ENCODE assay signal across 10 mouse cellular contexts in genomic region chr2:132135876-132136637, GRCm38 (mm10). TPM values are rescaled to one million over a fixed set of nuclear protein-coding genes. Genes with fewer than 3 reads are reported as not detected.
DNase-seq lines count a peak whose midpoint lies in the region; ATAC-seq and TF ChIP-seq lines count a peak whose summit lies in the region.
"Had no signal": no experiment of that assay in that cellular context is flagged by ENCODE, and none has a peak within 500 bp of the region (broad histone marks: within the 10 kb centered on the region; RNA-seq: fewer than 3 reads in every experiment).

No protein-coding gene starts in this region.

- in situ Hi-C loops in Patski (cut with MboI; ENCODE audit: low pct_unique_long_range_greater_than_20kb) = loop anchor here (5.0 kb wide), 1 partner anchor 106 kb away; no protein-coding TSS in a partner anchor

- no peak overlapping the region for H3K27ac ChIP-seq in liver, embryonic 11.5 days (ENCODE audit: low read depth, low read length)
- H3K27ac ChIP-seq: embryonic facial prominence, embryonic 12.5 days; neural tube, embryonic 12.5 days had no signal

- POLR2A ChIA-PET in Patski (lab: Charles Lee) = no interaction called here

- H3K4me1 ChIP-seq in liver, embryonic 11.5 days (replicated peaks; ENCODE audit: control insufficient read depth, insufficient read depth, low read length) = peaks cover 11% of the 10 kb centered on the region; the same call in 1 of the 2 replicates

- DNase-seq in embryo, embryonic 10.5 days (ENCODE audit: low spot score) = peak; percentile 31
- DNase-seq in embryo, embryonic 11 days = no peak
- DNase-seq in liver = peak; percentile 19
- no peak for DNase-seq in liver, embryonic 11.5 days (ENCODE audit: low spot score)
- no peak for DNase-seq in Patski (ENCODE audit: low read depth, low spot score)
- peak; percentile 43 for DNase-seq in lung, postnatal 25 days (ENCODE audit: low spot score)
- no peak for DNase-seq in gastrocnemius, adult 8-10 months (ENCODE audit: low spot score in 2 of 2)

- no peaks in the 10 kb centered on the region for H3K9me3 ChIP-seq in liver, embryonic 11.5 days (ENCODE audit: control insufficient read depth, low read length)
- H3K9me3 ChIP-seq: embryonic facial prominence, embryonic 12.5 days; neural tube, embryonic 12.5 days had no signal

- 87% methylated on average over 8 of the region's 8 CpGs for WGBS in liver, embryonic 11.5 days

- no peaks in the 10 kb centered on the region for H3K36me3 ChIP-seq in liver, embryonic 11.5 days (ENCODE audit: control insufficient read depth, insufficient read depth, low read length)
- H3K36me3 ChIP-seq: embryonic facial prominence, embryonic 12.5 days; neural tube, embryonic 12.5 days had no signal

- no peak overlapping the region for H3K4me2 ChIP-seq in liver, embryonic 11.5 days
- H3K4me2 ChIP-seq: embryonic facial prominence, embryonic 12.5 days; neural tube, embryonic 12.5 days had no signal

- H3K9ac ChIP-seq in liver, embryonic 11.5 days (ENCODE audit: low read depth, low read length) = no peak overlapping the region
- H3K9ac ChIP-seq: embryonic facial prominence, embryonic 12.5 days; neural tube, embryonic 12.5 days had no signal

- no peak overlapping the region for H3K4me3 ChIP-seq in liver, embryonic 11.5 days (ENCODE audit: low read depth, low read length)
- H3K4me3 ChIP-seq: embryonic facial prominence, embryonic 12.5 days; neural tube, embryonic 12.5 days had no signal

- TF ChIP-seq CTCF in Patski (IDR thresholded peaks at IDR 0.05) = peak; percentile 65

- H3K27me3 ChIP-seq in liver, embryonic 11.5 days (replicated peaks; ENCODE audit: control insufficient read depth, insufficient read depth, low read length) = no peaks in the 10 kb centered on the region
- H3K27me3 ChIP-seq in Patski = no peaks in the 10 kb centered on the region
- H3K27me3 ChIP-seq: embryonic facial prominence, embryonic 12.5 days; neural tube, embryonic 12.5 days had no signal

- CTCF ChIA-PET in Patski (lab: Charles Lee) = interaction anchor here (1.2 to 2.4 kb wide), 3 partner anchors 13 to 155 kb away, joined by 3 to 7 read pairs (median 6); no protein-coding TSS in a partner anchor

- no peak for ATAC-seq in liver, embryonic 11.5 days (replicated peaks; ENCODE audit: low FRiP score)
- no peak for ATAC-seq in Patski
- no peak for ATAC-seq in frontal cortex, adult (ENCODE audit: low TSS enrichment)

RNA-seq across cellular contexts. Expression of gene Slc23a2, which starts 8.9 kb away (rescaled TPM):
- 7.2 and 7.9 TPM in 2 replicates for polyA plus RNA-seq in liver, embryonic 11.5 days (2014; fragmentation: Nextera tagmentation; extraction: Ambion mirVana)
- polyA plus RNA-seq in Patski (2021) = 19.7 TPM
- total RNA-seq in gastrocnemius, adult 8-10 months (2022) = 10 to 100 TPM in 2 of 4 experiments, 1 to 10 TPM in 2; 8.0 to 10.3 (median 9.6) TPM

Comparison
In these comparisons a context has a peak if more than half of its experiments do, and no peak if none do; other contexts are left out.
1. DNase-seq: peak in embryo, embryonic 10.5 days (single experiment), liver (single experiment) and lung, postnatal 25 days (single experiment); none in embryo, embryonic 11 days (single experiment), liver, embryonic 11.5 days (single experiment), Patski (single experiment) and gastrocnemius, adult 8-10 months (0 of 2).